Mouse (Mus musculus) left cerebral cortex, postnatal 4 days (tissue): ENCODE measurements around the gene Chic2. TPM values are rescaled to one million over a fixed set of nuclear protein-coding genes. Genes with fewer than 3 reads are reported as not detected.

Experiments
- DNase-seq: peaks from one replicate; pipeline ENCODE4 v3.0.0-alpha.2; 2022
- intact Hi-C: fragments of 180-260 bp; cut with DNase I; formaldehyde crosslinking; loops from one replicate; pipeline ENCODE4 v1.15.1; 2025
- total RNA-seq, 2 experiments: library from RNA; stranded (reverse); gene quantifications; 2 replicates each; pipeline ENCODE4 v1.2.3; 2021

Gene Chic2
- total RNA-seq, 2 experiments from 2014 or later, result 26.3 to 34.4 TPM

DNA sequence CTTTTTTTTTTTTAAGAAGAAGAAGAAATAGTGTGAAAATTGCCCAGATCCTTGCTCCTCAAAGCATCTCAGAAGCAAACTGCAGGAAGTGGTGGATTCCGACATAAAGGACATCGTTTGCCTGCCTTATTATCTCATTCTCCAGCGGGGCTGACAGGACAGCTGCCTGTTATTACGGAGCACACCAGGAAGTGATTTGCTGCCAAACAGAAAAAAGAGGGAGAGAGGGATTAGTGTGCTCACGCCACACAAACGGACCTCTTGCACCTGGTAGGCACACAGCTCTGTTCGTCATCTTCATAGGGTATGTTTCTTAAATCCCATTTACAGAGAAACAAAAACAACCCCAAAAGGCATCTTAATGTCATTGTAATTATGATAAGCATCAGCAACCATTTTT is 64.4 kb downstream of the Chic2 start:
- peak; percentile 43 for DNase-seq
- intact Hi-C loops, result no loop called here

DNA sequence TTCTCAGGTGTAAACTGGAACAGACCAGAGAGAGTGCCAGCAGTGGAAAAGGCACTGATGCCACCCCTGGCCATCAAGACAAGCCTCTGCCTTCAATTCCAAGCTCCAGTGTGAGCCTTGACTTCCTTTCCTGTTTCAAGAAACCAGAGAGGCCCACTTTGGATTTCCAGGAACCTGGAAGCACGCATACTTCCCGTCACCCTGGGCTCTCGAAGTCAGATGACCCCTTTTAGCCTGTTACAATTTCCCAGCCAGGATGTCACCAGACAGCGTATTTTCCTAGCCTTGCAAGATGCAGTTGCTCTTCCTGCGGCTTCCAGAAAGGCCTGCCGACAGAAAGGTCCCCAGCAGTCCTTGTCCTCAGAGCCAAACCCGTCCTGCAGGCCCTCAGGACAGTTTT is 65.0 kb downstream of the Chic2 start:
- DNase-seq, result peak; percentile 8
- intact Hi-C loops, result no loop called here

DNA sequence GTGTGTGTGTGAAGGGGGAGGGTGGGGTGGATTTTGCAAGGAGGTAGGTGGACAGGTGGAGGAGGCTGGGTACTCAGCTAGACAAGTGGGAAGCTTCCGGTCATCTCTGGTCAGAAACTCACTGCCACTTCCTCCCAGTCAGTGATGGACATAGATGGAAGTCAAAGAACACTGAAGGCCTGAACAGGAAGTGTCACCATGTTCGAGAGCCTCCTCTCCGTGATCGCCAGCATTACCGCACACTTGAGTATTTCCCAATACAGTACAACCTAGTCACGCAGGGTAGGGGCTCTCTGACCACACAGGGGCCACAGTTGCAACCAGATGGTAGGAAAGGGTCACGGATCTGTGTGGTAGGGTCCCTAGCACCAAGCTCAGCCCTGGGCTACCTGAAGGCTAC is 69.1 kb downstream of the Chic2 start:
- DNase-seq, result no peak
- intact Hi-C loops, result no loop called here

DNA sequence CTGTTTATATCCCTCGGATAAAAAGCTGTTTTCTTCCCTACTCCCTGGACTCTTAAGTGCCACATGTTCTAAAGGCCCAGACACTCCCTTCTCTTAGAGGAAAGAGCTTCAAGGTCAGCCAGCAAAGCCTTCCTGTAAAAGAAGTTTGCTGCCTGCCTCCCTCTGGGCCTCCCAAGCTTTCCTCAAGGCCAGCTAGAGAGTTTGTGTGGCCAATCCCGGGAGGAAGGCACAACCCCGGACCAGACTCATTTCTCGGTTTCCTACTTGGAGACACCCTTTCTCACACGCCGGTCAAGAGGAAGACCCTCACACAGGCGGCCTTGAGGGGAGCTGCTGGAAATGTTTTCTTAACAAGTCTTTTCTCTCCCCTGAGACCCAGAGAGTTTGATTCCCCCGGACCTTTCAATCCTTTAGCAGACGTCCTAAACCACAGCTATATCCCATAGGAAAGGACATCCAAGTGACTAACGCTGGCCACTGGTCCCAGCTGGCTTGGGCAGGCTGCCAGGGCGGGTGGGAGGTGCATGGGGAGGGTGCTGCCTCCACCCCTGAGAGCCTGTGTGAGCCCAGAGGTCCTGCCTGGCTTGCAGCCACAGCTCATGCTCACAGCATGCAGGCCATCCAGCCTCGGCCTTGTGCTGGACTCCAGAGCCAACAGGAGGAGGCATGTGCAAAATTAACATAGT is 69.7 kb downstream of the Chic2 start:
- peak; percentile 84 for DNase-seq
- intact Hi-C loops, result no loop called here

DNA sequence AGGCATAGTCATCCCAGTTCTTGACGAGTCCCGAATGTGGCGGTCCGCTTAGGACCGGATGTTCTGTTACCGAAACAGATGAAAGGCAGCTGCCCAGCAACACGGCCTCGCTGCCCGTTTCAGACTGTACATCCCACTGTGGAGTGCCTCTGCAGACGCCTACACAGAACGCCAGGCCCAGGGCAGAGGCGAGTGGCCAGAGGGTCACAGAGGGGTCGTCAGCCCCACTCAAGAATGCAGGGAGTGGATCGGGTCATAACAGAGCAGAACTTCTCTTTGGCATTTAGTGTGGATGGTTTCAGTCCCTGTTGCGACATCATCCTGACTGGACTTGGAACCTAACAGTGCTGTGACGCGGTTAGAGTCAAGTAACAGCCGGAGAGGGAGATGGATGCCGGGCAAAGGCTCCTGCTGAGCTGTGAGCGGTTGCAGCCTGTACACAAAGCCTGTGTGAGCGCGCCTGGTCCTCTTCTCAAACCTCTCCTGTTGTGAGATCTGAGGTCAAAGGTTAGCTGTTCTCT is 70.5 kb downstream of the Chic2 start:
- intact Hi-C loops, result no loop called here
- no peak for DNase-seq

DNA sequence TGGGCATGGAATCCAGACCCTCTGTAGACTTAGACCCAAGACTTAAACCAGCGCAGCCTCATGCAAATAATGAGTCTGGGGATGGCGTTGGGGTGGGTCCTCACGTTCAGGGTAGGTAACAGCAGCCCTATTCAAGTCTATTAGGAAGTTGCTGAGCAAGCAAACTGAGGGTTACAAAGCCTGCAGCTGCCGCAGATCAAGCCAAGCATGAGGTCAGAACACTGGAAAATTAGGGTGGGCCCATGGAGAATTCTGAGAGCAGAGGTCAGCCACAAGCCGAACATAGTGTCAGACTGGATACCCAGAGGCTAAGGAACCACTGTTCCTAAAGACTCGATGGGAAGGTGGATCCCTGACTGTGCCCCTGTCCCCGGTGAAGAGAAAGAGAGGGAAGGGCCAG is 73.2 kb downstream of the Chic2 start:
- DNase-seq, result no peak
- intact Hi-C loops, result no loop called here

DNA sequence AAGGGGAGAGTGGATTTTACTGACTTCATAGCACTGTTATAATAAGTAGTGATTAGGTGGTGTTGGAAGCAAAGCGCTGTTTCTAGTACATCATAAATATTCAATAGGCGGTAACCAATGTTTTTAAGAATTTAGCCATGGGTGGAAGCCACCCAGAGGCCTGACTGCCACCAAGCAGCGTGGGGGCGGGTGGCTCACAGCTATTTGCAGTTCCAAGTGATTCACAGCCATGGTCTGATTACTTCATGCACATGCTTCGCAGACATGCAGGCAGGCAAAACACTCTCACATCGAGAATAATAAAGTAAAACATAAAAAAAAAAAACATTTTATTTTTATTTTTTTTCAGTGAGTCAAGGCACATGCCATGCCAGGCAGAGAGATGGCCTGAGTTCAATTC is 75.2 kb downstream of the Chic2 start:
- intact Hi-C loops, result no loop called here
- DNase-seq, result no peak

DNA sequence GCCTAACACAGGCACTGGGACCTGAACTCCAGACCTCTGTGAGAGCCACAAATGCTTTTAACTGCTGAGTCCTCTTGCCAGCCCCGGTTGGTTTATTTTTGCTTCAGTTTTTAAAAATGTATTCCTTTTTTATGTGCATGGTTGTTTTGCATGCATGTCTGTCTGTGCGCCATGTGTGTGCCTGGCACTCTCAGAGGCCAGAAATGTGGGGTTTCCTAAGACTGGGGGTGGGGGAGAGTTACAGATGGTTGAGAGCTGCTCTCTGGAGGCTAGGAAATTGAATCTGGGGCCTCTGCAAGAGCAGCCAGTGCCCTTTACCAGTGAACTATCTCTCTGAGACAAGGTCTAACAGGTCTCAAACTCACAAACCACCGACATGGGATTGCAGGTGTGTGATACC is 76.7 kb downstream of the Chic2 start:
- intact Hi-C loops, result no loop called here
- DNase-seq, result no peak

DNA sequence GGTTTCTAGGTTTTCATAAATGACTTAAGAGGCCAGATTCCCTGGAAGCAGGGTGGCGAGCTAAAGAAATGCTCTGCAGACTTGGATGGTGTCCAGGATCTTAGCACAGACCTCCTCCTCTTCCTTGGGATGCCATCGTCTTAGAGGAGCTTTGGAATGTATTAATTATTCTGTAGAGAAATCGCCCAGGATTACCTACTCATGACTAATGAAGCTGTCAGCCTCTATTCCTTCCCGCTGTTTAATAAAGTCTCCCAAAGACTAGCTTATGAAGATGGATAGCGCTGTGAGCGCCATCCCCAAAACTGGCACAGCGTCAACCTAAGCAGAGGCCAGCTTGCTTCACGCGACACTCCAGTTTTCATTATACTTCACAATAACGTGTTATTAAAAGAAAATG is 77.7 kb downstream of the Chic2 start:
- DNase-seq, result peak; percentile 24
- intact Hi-C loops, result no loop called here

DNA sequence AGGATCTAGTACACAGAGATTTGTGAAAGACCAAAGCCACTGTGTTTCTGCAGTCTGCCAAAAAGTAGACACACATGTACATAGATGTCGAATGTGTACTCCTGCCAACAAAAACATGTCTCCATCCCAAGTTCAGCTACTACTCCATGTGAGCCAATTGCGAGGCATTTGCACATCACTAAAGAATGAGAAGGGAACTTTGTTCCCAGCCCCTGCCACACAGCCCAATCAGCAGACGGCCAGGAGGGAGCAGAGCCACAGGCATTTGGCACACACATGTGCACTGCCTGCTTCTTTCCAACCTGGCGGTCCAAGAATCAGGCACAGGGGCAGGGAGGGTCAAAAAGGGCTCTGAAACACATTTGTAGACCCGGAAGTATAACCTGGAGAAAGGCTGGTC is 81.8 kb downstream of the Chic2 start:
- intact Hi-C loops, result loop anchor here (5.0 kb wide), 1 partner anchor 190 kb away; the partner anchor contains the start of gene Pdgfra
- DNase-seq, result peak; percentile 12

DNA sequence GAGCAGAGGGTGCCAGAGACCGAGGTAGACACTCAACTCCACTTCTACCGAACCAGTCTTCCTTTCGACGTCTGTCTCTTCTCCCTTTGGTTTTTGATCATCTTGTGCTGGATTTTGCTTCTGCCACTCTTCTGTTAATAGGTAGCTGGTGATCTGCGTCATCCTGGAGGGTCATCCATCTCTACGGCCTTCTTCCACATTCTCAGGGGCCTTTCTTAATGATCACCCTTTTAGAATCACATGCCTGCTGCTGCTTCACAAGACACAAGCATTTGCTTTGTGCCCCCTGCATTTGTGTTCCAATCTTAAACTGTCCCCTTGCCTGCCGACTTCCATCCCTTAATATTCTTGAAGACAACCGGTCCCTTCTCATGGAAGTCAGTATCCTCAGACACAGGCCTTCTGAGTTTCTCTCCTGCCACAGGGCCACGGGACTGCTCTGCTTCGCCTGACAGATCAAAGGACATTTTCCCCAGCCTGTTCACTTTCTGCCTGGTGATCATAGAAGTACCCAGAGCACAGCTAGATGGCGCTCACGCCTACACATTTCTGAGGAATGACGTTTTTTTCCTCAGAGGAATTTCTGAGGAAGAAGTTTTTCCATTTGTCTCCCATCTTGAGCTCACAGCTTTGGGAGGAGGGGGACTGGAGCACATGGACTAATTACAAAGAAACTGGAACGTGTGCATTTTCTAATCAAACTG is 83.6 kb downstream of the Chic2 start:
- peak; percentile 74 for DNase-seq
- intact Hi-C loops, result loop anchor here (5.0 kb wide), 1 partner anchor 191 kb away; the partner anchor contains the start of gene Pdgfra

DNA sequence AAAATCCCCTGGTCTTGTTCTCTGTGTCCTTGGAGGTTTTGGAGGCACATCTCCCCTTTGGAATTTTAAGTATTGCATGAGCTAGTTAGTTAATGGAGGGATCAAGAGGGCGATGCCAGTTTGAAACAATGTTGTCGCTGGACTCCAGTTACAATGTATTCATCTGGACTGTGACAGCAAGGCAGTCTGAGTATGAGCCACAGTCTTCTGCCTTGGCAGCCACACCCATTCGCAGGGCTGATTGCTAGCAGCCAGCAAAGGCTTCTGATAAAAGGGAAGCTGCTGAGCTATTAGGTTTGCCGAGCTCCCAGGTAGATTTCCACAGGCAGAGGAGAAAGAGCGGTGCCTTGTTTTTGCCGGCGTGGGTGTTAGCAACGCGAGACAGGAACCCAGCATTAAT is 84.3 kb downstream of the Chic2 start:
- no peak for DNase-seq
- intact Hi-C loops, result loop anchor here (5.0 kb wide), 1 partner anchor 192 kb away; the partner anchor contains the start of gene Pdgfra

DNA sequence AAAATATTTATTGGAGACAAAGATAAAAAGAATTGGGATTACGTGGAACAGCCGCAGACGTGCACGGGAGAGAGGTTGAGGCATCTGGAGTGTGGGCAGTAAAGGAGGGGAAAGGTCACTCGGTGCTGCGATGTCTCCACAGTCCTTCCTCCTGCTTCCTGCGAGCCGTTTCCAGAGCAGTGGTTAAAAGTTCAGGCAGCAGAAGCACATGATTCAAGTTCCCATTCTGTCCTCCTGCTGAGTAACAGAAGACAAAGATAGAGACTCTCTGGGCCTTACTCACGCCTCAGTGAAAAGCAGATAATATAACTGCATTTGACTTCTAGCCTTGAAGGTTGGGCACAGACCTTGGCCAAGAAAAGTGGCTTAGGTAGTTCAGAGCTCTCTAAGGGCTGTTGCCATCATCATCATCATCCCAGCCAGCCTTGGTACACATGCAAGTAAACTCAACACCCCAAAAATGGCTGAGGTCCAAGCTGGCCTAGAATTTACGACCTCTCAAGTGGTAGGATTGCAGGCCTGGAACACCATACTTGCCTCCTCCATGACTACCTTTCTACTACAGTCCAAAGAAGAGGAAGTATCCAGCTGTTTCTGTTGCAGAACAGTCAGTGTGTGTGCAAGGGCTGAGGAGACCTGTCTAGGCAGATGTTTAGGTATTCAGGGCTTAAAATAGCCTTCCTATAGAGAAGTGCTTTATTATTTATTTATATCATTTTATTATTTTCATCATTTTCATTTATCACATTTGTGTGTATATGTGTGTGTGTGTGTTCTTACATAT is 87.1 kb downstream of the Chic2 start:
- no peak for DNase-seq
- intact Hi-C loops, result no loop called here

DNA sequence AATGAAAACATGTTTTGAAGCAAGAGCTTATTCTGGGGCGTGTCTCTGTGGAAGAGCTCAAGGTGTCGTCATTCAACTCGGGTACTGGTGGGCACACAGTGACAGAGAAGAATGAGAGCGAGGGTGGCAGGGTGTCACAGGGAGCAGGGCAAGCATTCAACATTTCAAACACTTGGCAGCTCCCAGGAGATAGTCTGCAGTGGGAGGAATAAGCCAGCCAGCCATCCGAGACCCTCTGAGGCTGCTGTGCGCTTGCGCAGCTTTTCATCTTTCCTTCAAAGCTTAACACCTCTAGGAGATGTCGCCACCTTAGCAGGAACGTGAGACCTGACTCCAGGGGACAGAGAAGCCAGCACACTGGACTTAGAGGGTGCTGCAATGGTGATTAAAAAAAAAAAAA is 88.2 kb downstream of the Chic2 start:
- intact Hi-C loops, result no loop called here

DNA sequence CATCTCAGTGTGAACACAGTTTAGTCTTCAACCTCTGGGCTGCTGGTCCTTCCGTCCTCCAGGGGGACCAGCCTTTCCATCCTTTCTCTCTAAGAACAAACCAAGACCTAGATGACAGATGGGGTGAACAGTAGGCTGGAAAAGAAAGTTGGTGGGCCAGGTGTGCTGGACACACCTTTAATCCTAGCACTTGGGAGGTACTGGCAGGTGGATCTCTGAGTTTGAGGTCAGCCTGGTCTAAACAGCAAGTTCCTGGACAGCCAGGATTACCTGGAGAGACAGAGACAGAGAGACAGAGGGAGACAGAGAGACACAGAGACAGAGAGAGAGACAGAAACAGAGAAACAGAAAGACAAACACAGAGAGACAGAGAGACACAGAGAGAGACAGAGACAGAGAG is 89.0 kb downstream of the Chic2 start:
- intact Hi-C loops, result no loop called here

More for the DNA sequence above, 88.2 kb downstream of the Chic2 start:
- DNase-seq, result no peak

DNA sequence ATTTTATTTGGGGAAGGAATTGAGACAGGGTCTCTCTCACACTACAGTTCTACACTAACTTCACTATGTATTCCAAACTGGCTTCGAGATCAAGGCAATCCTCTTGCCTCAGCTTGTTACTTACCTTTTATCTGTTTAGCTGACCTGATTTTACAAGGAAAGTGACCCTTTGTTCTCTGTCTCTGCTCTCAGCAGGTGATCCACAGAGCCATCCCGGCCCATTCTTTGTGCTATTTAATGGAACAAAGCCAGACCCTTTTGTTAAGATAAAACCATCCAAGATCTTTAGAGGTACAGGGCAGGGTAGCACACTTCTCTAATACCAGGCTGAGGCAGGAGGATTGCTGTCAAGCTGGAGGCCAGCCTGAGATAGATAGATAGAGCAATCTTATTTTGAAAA is 91.6 kb downstream of the Chic2 start:
- intact Hi-C loops, result no loop called here
- no peak for DNase-seq

More for the DNA sequence above, 89.0 kb downstream of the Chic2 start:
- no peak for DNase-seq

DNA sequence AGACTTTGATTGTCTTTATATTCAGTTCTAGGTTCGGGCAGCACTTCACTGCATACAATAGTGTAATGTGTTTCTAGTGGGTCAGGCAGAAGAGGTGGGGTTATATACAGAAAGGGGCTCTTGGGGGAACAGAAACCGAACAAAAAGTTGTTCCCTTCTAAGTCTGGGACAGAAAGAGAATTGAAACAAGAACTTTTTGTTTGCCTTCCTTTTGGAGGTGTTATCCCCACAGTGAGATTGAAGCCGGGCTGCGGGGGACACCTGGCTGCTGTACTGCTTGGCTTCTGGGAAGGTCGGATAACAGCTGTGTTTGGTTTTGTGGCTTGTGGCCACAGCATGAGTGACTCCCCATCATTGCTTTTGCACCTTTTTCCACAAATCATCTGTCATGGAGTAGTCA is 93.2 kb downstream of the Chic2 start:
- DNase-seq, result no peak
- intact Hi-C loops, result no loop called here

DNA sequence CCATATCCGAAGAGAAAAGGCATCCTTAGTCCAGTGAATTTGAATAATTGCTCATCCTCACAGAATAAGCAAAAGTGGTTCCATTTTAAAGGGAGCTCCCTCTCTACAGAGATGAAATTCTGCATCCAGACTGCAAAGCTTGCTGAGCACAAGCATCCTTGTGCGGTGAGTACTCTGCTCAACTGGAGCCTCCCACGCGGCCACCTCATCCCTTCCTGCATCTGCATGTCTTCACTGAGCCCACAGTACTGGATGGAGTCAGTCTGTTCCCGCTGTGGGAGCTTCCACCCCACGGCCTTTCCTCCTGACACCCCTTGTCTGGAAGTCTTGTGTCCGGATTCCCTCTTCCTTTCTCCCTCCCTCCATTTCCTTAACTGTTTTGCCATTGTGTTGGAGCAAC is 95.3 kb downstream of the Chic2 start:
- intact Hi-C loops, result no loop called here

DNA sequence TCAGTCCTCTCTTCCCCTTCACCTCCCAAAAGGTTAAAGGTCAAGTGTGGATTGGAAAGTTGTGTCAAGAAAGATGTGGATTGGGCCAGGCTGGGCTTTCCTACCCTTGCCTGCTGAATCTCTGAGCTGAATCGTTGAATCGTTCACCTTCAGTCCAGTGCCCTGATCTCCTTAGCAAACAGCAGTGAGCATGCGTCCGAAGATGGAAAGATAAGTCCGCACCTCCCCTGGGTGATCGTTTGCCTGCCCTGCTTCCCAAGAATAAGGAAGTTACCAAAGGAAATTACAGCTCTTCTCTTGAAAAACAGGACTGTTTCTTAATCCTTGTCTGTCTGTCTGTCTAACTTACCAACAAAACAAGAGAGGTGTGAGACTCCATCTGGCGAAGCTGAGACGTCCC is 96.1 kb downstream of the Chic2 start:
- DNase-seq, result no peak
- intact Hi-C loops, result no loop called here

More for the DNA sequence above, 95.3 kb downstream of the Chic2 start:
- DNase-seq, result no peak
